Mouse (Mus musculus): Measurements from ENCODE around the gene Edil3.

Edil3 gene

DNA sequence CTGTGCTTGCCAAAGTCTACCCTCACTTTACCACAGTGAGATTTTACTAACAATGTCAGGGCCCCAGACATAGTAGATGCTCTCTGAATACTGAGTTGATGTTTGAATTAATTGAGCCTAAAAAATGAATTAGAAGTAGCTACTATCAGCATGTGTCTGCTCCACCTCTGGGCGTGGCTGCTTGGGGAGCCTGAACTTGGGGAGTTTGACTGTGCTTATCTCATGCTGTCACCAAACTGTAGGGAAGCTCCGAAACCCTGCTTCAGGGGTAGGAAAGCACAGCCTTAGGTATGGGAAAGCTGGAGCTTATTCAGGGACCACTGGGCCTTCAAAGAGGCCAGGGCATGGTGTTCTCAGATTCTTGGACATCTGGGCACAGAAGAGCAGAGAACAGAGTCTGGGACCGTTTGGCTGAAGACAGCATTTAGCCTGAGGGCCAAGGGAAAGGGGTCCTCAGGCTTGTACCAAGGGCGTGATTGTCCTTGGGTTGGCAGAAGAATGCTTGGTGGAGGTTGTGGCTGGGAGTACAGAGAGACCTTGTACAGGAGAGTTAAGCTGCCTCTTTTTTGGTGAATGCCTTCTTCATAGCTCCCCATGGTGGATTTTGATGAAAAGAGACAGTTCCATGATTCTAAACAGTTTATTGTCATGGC is 432.8 kb downstream of the Edil3 start:
- DNase-seq (ENCODE audit: low spot score in 2 of 2): no peak

DNA sequence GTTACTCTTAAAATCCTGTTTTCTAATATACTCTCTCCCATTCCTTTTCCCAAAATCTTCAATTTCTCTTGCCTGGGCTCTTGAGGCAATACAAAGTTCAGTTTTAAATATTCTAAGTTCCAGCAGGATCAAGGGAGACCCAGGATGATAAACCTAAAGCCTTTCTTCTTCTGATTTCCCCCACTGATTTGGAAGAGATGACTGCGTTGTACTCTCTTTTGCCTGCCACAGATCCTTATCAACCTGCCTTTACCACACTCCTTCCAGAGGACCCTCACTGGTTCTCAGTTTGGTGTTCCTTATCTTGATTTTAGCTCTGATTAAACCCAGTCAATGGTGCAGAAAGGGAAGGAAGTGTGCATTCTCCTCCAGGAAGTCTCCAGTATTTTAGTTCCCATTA is 435.6 kb downstream of the Edil3 start:
- DNase-seq (ENCODE audit: low spot score in 2 of 2): no peak

DNA sequence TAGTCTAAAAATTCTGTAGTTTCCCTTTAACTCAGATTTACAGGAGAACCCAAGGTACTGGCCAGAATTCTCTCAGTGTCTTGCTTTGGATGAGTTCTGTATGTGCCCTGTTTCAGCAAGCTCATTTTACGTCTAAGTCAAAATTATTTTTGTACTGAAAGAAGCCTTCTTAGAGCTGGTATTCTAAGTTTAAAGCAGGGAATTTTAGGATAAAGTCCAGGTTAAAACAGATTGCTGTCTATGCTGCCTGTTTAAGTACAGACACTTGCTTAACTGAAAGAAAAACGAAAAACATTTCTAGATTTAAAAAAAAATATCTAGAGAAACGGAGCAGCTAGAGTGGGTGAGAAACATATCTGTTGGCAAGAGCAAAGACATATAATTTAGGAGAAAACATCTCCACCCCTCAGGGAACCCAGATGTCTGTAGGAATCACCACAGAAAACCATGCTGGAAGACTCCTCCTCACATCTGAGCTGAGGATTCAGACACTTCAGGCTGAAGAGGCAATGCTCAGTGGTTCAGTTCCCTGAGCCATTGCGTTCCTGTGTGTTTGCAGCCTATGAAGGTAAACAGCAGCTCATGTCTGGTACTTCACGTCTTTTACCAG is 465.5 kb downstream of the Edil3 start:
- peak; percentile 7 for DNase-seq (ENCODE audit: low spot score in 2 of 2)

DNA sequence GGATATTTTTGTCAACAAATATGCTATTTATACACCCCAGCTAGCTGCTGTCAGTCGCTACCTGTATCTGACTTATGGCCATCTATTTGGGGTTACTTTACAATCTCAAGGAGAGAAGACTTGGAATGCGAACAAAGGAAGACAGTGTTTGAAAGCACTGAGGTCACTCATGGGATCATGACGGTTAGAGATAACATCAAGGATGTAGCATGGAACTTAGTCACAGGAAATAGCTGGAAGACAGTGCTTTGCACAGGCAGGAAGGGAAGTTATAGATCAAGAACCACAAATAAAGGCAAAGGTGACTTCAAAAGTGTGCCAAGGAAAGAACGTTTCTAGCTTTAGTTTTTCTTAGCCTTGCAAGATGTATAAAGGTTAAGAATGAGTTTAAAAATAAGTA is 466.9 kb downstream of the Edil3 start:
- no peak for DNase-seq (ENCODE audit: low spot score in 2 of 2)

DNA sequence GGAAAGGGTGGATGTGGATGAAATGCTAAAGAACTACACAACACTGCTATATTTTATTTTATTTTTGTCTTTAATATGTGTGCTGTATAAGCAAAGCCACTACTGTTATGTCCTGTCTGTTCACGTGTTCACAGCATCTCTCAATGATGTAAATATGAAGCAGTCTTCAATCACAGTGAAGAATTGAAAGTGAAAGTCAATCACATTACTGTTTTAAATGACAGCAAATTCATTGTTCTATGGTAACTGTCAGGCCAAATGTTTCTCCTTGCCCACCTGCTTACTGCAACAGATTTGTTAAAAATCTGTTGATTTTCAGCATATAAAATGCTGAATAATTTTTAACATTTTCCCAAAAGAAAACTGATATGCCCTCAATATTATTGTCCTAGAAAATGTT is 499.9 kb downstream of the Edil3 start:
- DNase-seq (ENCODE audit: low spot score in 2 of 2): no peak

DNA sequence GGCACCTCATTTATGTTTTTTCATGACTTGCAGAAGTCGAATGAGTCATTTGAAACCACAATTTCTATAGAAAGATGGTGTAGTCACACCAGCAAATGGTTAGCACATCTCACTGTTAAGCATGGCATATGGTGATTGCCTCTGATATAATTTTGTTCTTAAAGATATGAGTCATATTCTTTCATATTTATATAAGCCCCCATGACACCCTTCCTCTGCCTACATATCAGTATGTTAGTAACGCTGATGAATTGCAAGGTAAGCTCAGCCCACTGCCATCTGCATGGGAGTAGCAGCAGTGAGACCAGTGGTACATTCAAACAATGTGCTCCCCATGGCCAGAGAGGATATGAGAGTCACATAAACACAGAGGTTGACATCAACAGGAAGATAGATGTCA is 503.0 kb downstream of the Edil3 start:
- no peak for DNase-seq (ENCODE audit: low spot score in 2 of 2)

DNA sequence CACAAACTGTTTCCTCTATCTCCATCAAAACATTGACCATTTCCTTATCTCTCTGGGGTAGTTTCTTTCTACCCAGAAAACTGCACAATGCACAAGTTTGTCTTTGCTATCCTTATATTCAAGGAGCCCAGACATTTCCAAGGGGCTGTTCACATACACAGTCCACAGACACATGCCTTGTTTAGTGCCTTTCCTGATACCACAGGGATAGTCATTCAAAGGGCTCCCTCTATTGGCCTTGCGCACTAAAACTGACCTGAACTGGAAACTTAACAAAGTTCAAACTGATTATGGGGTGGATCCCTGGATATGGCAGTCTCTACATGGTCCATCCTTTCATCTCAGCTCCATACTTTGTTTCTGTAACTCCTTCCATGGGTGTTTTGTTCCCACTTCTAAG is 513.2 kb downstream of the Edil3 start:
- DNase-seq (ENCODE audit: low spot score in 2 of 2): no peak

DNA sequence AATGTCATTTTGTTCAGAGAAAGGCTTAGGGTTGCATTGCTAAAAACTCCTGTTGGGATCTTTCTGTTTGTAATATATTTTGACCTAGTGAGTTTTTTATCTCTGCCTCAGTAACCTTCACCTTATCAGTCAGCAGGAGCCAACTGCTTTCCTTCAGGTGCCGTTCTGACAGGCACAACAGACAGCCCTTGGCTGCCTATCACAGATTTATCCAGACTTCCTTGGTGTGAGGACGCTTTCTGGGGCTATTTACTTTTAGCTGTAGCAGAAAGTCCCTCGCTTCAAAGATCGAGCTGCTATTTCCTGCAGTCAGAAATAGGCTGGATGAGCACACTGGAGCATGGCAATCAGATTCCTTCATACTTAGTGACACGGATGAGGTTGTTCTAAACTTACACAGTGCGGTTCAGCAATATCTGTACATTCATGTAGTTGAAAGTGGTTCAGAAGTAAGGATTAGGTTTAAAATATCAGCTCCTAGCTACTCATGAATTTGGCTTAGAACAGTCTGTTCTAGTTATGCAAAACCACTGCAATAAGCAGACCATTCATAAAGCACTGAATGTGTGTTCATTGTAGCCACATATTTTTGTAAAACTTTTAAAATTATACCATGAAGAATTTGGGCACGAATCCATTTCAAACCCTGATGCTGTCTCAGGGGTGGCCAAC is 514.8 kb downstream of the Edil3 start:
- no peak for DNase-seq (ENCODE audit: low spot score in 2 of 2)

DNA sequence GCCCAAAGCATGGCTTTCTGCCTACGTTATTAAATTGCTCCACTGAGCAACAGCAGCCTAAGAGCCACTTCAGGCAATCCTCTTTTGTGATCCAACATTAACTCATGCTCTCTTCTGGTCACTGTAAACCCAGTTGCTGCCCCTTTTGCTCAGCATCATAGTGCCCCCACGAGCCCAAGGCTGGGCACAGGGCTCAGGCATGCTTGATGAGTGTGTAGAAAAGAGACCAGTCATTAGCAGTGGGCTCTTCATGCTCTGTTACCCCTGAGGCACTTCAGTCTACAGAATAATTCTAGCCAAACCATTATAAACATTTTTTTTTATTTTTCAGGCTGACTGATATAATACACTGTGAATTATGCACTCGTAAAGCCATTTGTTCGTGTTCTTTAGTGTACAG is 517.8 kb downstream of the Edil3 start:
- DNase-seq (ENCODE audit: low spot score in 2 of 2): no peak

DNA sequence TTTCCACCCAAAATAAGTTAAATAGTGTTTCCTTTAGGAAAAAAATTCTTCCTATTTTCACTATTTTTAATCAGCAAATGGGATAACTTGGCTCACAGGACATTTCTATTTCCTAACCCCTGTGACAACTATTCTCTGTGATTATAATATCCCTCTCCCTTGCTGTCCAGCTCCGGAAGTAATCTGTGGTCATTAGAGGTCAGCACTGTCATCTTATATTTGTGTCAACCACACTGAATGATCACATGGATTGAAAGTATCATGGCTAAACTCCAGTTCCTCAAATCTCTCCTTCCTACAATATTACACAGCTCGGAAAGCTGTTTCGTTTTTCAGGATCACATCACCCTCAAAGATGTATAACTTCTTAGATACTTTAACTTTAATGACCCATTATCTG is 518.5 kb downstream of the Edil3 start:
- no peak for DNase-seq (ENCODE audit: low spot score in 2 of 2)

DNA sequence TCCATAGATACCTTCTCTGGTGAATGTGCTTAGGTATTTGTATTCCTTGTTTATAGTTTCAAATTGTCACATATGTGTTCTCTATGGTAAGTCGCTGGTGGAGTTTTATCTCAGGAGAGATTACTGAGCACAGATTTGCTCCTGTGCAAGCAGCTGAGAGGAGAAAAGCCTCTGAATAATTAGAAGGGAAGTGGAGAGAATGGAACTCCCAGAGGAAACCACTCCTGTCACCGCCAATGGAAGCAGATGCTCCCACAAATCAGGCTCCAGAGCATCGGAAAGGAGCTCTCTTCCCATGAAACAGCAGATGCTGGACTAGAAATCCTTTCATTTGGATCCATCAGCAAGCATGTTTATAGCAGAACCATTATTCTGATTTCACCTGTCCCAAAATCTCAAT is 534.0 kb downstream of the Edil3 start:
- no peak for DNase-seq (ENCODE audit: low spot score in 2 of 2)

DNA sequence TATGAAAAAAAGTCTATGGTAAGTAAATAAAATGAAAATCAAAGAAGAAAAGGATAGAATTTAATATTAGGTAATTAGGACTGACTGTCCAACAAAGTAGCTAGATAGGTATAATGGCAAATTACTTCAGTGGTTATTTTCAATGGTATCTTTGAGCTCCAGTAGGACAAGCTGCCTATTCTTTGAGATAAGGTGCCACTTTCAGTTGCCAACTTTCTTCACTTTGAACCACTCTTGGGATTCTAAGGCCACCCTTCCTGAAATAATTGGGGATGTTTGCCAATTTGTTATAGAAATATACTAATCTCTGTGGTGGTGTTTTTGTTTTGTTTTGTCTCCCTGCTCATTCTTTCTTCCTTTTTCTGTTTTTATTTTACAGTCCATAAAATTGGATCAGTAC is 537.1 kb downstream of the Edil3 start:
- DNase-seq (ENCODE audit: low spot score in 2 of 2): no peak

DNA sequence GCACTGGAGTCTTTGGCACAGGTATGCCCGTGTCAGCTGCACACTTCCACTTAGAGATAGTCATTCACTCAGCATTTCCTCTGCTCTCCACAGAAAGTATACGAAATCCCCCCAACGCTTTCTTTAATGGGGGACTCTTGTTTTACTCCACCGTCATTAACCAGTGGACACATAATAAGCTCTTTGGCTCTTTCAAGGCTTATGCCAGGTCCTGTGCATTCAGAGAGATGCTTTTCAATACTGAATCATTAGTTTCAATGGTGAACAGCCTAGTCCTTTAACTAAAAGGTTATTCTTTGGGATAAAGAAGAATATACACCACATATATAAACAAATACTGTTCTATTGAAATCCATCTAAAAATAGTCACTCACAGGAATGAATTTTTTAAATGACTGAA is 541.0 kb downstream of the Edil3 start:
- no peak for DNase-seq (ENCODE audit: low spot score in 2 of 2)

DNA sequence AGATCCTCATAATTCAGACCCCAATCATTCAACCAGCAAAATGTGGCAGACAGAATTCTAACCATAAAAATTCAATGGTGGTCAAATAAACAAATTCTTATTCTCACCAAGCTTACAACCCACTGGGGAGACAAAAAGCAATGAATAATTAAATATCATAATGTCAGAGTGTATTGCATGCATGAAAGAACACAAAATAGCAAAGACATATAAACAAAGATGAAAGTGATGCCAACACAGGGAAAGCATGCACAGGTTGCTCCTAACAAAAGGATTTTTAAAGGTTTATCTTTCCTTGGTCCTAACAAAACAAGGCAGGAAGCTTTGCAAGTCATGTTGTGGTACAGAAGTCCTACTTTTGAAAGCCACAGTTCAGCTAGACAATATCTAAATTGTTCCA is 550.0 kb downstream of the Edil3 start:
- no peak for DNase-seq (ENCODE audit: low spot score in 2 of 2)

DNA sequence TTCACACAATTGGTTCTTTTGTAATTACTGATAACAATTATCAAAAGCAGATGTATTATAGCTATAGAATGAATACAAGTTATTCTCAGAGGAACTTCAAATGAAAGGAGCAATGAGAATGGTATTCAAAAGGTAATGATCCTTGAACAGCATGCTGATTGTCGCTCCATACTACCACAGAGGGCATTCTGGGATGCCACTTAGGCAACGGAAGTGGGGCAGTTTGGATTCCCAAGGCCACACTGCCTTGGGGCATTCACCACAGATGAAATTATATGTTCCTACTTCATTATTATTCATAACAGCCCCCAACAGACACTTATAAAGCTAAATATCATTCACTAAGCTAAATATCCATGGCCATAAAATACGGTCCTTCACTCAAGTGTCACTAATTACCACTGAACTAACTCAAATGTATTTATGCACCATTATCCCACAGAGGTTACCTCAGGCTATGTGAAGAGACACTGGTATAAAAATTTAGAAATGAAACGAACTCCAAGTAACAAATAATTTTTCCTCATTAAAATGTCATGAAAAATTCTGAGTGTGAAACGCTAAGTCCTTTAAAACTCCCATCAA is 550.5 kb downstream of the Edil3 start:
- no peak for DNase-seq (ENCODE audit: low spot score in 2 of 2)

Data from frontal cortex, postnatal 14 days (tissue).